Mouse (Mus musculus) right cerebral cortex, postnatal 36 days (tissue): ENCODE data around the gene Stat3.

ENCODE experiments used
- DNase-seq, 2 experiments: peaks; one replicate each; pipeline ENCODE4 v3.0.0; 2022; ENCODE audit warnings: low spot score in 2 of 2, mixed read lengths in 1 of 2

The Stat3 gene

DNA sequence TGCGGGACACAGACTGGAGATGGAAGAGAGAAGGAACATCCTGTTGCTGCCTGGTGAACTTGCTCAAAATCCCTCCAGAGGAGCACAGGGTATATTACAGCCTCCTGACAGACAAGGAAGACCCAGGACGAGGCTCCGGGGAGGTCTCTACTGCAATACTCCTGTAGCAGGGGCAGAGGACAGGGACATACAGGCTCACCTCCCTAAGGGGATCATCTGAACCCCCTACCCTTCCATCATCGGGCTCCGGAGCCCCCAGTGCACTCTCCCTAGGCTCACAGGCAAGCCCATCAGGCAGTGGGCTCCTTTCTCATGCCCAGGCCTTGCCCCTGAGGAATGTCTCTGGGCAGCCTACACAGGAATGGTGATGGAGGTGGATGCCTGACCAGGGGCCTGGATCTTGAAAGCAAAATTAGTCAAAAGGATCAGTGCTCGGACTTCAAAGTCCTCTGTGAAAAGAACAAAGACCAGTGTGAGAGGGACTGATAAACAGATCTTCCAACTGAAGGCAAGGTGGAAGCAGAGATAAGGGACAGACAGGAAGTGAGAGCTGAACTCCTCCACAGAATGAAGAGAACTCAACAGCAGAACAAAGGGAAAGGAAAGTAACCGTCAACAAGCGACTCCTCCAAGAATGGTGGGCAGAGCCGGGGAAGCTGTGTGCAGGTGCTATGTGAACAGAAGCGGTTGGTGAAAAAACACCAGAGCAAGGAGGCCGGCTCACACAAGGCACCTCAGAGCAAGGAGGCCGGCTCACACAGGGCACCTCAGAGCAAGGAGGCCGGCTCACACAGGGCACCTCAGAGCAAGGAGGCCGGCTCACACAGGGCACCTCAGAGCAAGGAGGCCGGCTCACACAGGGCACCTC, 47.9 kb downstream of the Stat3 start:
- DNase-seq = no peak

DNA sequence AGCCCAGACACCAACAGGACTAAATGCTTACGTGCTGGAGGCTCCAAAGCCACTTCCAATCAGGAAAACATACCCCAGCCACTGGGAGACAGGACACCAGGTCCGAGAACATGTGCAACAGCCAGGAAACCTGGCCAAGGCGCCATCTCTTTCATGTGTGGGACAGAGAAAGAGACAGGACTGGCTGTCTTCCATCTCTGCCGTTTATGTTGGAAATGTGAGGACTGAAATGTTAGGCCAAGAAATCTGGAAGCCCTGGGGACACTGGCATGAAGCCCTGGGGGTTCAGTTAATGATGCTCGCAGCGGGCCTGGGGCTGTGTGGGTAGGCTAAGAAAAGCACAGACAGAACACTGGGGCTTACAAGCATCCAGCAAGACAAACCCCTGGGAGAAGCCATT, 48.9 kb downstream of the Stat3 start:
- DNase-seq = no peak

DNA sequence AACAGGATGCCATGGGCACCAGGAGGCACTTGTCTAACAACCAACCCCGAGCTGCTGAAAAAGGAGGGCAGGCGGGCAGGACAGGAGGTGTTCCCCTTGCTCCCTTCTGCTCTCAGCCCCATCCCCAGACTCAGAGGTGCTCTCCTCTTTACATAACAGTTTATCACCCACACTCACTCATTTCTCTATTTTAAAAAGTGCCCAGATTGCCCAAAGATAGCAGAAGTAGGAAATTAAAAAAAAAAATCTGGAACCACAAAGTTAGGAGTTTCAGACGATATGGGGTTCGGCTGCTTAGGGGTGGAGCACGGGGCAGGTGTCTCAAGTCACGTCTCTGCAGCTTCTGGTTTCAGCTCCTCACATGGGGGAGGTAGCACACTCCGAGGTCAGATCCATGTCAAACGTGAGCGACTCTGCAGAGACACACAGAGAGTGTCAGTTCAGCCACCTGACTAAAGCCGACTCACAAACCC, 51.0 kb downstream of the Stat3 start:
- no peak for DNase-seq

GRCm38 (mm10) chr11:100887764-100888163, 51.6 kb downstream of the Stat3 start:
- DNase-seq = no peak

DNA sequence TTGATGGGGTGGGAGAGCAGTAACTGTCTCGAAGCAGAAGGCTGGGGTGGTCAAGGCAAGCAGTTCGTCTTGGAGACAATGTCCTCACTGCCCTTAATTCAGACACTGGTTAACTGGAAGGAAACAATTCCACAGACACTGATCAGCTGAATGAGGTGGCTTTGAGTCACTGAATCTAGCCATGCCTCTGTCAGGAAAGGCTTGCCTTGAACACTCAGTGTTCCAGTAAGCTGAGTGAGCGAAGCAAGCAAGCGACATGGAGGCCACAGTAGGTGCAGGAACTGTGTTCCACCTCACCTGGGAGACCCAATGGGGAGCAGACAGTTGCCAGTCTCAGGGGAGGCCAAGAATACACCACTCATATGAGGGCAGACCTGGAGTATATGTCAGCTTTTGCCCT, 52.1 kb downstream of the Stat3 start:
- no peak for DNase-seq

DNA sequence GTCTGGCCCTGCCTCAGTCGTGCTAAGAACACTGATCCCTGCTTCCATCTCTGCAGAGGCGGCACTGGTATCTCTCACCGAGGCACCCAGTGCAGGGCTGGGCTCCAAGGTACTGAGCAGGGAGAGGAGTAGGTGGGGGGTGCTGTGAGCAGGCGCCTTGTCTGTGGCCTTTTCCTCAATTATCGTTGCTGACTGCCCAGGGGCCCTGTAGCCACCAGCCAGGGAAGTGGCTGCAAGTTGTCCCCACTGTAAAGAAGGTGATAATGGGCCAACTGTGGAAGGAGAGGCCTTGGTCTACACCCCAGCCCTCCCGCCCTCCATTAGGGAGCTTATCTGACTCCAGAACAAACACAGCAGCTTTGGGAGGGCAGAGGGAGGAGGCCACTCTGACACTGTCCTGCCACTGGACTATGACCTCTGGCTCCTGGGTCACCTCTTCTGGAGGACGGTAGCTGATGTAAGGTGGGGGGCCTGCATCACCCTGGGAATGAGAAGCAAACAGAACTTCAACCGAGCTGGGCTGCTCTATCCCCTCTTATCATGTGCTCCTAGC, 53.1 kb downstream of the Stat3 start:
- DNase-seq = no peak

GRCm38 (mm10) chr11:100885472-100885871, 53.9 kb downstream of the Stat3 start:
- no peak for DNase-seq

DNA sequence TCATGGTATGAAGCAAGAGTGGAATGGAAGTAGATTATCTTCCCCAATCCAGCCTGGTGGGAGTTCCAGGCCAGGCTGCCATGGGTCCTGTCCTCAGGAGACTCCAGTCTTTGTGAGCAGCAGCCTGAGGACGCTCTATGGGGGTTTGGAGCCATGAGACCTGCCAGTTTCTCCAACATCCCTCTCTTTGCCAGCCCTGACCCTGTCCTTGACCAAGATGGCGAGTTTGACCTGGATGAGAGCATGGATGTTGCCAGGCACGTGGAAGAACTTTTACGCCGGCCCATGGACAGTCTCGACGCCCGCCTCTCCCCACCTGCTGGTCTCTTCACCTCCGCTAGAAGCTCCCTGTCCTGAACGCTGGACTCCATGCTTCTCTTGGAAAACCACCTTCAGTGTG, 55.7 kb downstream of the Stat3 start:
- DNase-seq = no peak

DNA sequence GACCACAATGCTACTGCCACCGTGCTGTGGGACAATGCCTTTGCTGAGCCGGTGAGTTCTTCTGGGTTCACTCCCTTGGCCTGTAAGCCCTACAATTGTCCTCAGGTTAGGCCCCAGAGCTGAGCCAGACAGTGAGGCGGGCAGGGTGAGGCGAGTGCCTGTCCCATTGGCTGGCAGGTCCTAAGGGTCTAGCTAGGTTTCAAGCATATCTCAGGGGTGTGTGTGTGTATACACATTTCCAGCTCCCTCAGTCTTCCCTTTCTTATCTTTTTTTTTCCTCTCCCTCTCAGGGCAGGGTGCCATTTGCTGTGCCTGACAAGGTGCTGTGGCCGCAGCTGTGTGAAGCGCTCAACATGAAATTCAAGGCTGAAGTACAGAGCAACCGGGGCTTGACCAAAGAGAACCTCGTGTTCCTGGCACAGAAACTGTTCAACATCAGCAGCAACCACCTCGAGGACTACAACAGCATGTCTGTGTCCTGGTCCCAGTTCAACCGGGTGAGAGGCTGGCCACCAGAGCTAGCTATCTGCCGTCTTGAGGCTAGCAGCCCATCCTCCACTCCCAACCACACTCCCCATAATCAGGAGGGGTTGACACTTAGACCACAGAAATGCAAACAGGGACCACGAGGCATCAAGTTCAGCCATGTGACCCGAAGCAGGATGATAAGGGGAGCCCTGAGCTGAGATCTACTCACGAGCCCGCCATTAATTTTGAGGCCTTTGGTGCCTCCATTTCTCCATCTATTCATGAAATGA, 59.8 kb downstream of the Stat3 start:
- DNase-seq = no peak

DNA sequence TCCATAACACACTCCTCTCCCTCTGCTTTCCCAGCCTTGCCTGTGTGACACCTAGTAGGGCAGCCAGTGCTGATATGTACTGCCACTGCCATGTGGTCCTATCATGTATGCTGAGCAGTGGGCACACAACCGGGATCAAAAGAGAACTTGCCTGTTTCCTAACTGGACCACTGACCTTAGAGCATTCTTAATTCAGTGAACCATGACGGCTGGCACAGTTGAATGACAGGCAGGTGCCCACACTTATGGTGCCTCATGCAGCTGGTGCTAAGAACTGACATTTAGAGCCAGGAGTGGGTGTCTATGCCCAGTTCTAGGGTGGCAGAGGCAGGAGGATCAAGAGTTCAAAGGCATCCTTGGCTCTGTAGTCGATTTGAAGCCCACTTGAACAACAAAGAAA, 63.6 kb downstream of the Stat3 start:
- DNase-seq = no peak

DNA sequence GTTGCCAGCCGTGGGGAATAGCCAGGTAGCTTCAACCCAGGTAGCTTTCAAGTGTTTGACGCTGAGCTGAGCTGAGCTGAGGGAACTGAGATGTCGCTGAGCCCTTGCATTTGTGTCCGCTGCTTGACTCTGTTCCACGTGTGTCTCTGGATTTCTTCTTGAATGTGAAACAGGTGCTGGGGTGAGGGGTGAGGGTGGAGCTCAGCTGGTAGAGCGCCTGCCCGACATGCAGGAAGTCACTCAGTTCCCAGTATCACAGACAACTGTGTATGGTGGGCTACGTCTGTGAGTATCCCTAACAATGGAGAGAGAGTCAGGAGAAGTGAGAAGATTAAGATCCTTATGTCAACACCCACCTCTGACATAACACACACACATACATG, 68.4 kb downstream of the Stat3 start:
- DNase-seq = no peak

DNA sequence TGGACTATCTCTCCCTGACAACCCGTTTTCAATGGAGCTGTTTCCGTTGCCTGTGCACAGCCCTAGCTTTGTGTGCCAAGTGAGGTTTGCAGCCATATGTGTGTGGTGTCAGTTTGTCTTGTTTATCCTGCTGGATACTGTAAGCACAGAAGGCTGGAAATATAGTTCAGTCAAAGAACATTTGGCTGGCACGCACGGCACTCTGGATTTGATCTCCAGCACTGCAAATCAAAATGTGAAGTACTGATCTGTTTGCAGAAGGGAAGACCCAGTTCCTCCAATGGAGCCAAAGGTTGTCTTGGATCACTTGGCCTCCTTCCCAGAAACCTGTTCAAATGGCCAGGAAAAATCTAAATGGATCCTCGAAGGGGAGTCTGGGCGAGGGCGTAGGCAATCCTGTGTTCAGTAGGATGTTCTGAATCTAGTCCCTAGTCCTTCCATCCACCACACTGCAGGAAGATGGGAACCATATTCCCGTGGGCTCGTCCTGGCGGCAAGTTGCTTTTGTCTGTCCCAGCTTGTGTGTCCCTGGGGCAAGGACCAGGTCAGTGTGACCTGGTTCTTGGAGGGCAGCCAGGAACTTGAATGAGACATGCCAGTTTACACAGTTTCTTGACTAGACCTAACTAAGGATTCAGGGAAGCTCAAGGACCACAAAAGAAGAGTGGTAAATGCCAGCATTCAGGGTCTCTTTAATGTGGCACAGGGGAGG, 68.9 kb downstream of the Stat3 start:
- peak in 1 of 2 experiments; percentile 25 for DNase-seq

DNA sequence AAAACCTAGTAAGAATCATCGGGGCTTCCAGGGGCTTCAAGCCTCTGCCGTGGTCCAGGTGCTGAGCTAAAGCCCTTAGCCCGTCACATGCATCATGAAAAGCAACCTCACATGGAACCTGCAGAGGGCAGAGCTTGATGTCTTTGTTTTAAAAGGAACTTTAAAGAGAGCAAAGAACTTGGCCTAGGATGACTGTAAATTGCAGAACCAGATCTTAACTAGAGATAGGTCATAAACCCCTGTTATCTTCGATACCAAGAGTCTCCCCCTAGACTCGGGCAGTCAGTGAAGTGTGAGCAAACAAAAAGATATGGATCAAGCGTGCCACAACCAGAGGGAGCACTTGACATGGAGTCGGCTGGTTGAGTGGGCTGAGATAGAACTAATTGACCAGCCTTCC, 73.7 kb downstream of the Stat3 start:
- DNase-seq = no peak

DNA sequence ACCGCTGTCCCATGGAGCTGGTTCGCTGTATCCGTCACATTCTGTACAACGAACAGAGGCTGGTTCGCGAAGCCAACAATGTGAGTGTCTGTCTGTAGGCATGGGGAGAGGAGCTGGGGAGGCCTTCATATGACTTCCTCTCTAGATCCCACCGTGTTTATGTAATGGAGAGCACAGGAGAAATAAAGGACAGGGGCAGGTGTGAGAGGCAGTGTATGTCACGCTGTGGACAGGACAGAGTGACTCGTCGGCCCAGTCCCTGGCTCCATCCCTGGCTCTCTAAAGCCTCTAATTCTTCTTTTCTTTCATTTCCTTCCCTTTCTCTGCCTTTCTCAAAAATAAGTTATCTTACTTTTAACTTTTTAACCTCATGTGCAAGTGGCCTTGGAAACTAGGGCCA, 76.2 kb downstream of the Stat3 start:
- DNase-seq = no peak

- no peak for DNase-seq
These were observed 77.5 kb downstream of the Stat3 start for GRCm38 (mm10) chr11:100861836-100862235.

- DNase-seq = no peak
These were observed 78.0 kb downstream of the Stat3 start for GRCm38 (mm10) chr11:100861335-100861734.

GRCm38 (mm10) chr11:100860198-100861048, 78.9 kb downstream of the Stat3 start:
- DNase-seq = no peak

- no peak for DNase-seq
These were observed 79.7 kb downstream of the Stat3 start for GRCm38 (mm10) chr11:100859579-100860075.

DNA sequence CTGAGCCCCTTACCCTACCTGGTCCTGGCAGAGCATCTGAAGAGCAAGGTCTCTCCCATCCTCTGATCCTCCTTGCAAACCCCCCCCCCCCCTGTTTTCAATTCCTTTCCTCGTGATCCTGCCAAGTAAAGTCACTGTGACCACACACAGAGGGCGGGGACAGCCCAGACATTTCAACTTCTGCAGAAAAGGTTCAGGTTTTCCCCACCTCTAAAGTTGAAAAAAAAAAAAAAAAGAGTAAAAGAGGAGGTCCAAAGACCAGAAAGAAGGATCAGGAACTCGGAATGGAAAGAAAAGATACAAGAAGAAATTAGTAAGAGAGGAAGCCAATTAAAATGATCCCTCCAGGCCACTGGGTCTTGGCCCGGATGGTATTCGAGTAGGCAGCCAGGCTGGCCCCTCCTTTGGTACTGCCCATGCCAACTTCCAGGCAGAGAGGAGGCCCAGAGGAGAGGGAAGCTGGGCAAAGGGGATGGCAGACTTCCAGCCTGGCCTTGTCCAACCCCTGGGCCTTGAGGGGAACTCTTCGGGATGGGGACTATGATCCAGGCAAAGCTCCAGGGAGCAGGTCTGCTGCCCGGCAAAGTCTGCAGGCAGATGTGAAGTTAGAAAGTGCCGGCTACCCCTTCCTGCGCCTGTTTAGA, 80.3 kb downstream of the Stat3 start, which contains the start of gene Stat5a:
Gene Stat5a, plus strand, starts transcription at position 417 of the 644 bp plus-strand sequence.
- peak in 1 of 2 experiments; percentile 33 for DNase-seq

GRCm38 (mm10) chr11:100857960-100858359, 81.4 kb downstream of the Stat3 start:
- DNase-seq = no peak
